Mouse (Mus musculus): ENCODE data around the gene Tmem151a.

The Tmem151a gene

GRCm38 (mm10) chr19:5068570-5069234 lies 16.6 kb downstream of the Tmem151a start:
- DNase-seq (ENCODE audit: extremely low read depth, insufficient read length, low spot score): peak; percentile 28

- DNase-seq (ENCODE audit: extremely low read depth, insufficient read length, low spot score): no peak
Observed at GRCm38 (mm10) chr19:5067867-5068569, 17.3 kb downstream of the Tmem151a start, which contains the start of gene Cd248. Cd248 (plus strand) TSS chr19:5068078.

GRCm38 (mm10) chr19:5067040-5067799 lies 18.1 kb downstream of the Tmem151a start:
- no peak for DNase-seq (ENCODE audit: extremely low read depth, insufficient read length, low spot score)

GRCm38 (mm10) chr19:5065104-5065503 lies 20.2 kb downstream of the Tmem151a start:
- DNase-seq (ENCODE audit: extremely low read depth, insufficient read length, low spot score): no peak

- peak; percentile 47 for DNase-seq (ENCODE audit: extremely low read depth, insufficient read length, low spot score)
Observed at GRCm38 (mm10) chr19:5062446-5062845, 22.9 kb downstream of the Tmem151a start.

DNA sequence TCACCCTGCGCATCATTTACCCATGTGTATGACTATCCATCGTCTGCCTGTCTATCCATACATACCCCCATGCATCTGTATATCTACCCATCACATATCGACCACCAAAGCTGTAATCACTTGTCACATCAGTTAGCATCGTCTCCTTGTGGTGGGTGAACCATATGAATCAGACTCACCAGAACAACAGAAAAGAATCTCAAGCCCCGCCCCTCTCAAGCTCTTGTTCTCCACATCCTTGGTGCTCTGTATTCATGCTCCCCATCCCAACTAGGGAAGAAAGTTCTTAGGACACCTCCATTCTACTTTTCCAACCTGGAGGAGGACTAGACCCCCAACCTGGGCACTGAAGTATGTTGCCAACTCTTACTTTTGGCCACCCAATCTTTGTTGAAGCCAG lies 23.3 kb downstream of the Tmem151a start:
- no peak for DNase-seq (ENCODE audit: extremely low read depth, insufficient read length, low spot score)

DNA sequence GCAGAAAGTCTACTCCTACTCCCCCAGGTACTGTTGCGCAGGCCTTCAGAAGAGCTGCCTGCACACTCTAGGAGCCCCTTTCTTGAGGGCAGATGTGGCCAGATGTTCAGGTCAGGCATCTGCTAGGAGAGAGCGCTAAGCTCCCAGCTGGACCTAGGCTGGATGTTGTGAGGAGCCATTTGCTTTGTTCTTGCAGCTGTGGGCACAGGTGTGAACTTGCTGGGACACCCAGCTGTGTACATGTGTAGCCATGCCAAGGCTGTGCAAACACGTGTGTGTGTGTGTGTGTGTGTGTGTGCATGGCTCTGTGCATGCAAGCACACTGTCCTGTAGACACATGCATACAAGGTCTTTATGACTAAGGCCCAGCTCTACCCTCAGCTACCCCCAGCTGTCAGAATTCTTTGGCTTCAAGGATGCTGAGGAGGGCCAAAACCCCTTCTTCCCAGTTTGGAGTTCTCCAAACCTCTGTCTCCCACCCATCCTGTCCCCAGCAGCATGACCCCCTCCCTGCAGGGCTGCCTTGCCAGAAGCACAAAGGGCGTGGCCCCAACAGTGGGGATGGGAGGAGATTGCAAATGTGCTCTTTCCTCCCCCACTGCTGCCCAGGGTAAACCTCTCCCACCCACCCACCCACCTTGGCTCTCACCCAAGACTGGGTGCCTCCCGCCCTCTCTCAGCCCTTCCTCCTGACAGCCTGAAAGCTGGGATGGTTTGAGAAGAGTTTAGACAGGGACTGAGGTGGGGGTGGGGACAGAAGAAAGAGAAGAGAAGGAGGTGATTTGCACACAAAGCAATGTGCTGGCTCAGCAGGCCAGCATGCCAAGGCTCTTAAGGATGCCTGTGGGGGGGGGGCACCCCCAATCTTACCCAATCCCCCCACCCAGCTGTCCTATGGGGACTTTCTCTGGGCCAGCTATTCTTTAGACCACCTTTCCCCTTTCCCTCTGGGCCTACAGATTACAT lies 24.7 kb downstream of the Tmem151a start:
- DNase-seq (ENCODE audit: extremely low read depth, insufficient read length, low spot score): no peak

DNA sequence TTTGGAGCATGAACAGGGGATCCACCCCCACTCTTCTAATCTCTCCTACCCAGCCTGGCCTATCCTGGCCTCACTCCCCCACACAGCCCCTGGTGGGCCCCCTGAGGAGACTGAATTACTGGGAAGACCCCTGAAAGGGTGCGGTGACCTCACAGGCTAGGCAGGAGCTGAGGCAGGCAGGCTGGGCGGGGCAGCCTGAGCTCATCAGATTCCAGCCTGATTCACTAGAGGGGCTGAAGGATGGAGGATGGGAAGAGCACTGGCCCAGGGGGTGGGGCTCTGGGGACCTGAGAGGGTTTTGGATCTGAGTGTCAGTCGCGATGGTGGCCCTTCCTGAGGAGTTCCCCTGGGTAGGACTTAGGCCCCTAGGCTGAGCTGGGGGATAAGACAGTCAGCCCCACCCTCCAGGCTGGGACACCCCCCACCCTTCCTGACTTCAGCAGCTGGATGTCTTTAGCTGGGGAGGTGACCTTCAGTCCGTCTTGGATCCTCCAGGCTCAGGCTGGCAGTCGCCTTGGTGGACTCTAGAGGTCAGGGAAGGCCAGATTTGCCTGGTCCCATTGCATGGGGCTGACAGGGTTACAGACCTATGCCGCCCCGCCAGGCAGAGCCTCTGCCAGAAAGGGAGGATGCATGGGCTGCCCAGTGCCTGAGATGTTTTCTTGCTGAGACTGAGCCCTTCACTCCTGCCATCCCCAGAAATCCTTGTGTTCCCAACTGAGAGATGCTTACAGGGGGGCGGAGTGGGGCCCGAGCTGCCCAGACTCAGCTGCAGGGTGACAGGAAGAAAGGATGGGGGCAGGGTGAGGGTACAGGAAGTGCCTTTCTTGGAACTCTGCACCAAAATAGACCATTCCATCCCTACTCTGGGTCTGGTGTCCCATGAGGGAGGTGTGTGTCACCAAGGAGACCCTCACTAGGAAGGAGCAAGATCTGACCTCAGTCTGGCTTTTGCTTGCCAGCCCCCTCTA lies 26.2 kb downstream of the Tmem151a start:
- DNase-seq (ENCODE audit: extremely low read depth, insufficient read length, low spot score): peak; percentile 63

- peak; percentile 58 for DNase-seq (ENCODE audit: extremely low read depth, insufficient read length, low spot score)
Observed at GRCm38 (mm10) chr19:5057876-5058775, 27.2 kb downstream of the Tmem151a start.

DNA sequence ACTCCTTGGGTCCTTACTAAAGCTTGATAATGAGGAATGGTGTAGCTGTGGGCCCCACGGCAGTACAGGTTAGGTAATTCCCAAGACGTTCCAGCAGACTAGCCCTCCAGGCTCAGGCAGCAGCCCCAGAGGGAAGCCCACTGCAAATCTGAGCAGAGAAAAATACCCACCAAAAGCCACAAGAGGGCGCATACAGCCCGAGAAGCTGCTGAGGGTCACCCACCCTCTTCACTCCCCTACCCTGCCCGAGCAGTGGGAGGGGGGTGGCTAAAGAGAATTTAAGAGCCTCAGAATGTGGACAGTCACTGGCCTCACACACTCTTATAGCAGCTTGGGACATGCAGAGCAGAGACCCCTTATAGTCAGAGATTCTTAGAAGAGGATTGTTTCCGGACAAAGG lies 29.1 kb downstream of the Tmem151a start:
- DNase-seq (ENCODE audit: extremely low read depth, insufficient read length, low spot score): no peak

DNA sequence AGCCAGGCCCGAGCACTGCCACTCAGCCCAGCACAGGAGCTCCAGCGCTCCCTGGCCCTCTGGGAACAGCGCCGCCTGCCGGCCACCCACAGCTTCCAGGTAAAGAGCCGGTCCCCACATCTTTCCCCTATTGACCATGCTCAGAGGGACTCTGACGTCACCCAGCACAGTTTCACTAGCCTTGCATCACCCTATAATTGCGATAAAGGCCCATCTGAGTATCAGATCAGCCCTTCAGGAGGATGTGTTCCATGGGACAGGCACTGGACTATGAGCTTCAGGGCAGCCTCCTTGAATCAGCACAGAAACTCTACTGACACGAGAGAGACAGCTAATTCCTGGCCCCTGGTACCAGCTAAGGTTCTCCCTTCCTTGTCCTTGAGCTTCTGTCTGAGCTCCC lies 31.4 kb downstream of the Tmem151a start:
- peak; percentile 83 for DNase-seq (ENCODE audit: extremely low read depth, insufficient read length, low spot score)

DNA sequence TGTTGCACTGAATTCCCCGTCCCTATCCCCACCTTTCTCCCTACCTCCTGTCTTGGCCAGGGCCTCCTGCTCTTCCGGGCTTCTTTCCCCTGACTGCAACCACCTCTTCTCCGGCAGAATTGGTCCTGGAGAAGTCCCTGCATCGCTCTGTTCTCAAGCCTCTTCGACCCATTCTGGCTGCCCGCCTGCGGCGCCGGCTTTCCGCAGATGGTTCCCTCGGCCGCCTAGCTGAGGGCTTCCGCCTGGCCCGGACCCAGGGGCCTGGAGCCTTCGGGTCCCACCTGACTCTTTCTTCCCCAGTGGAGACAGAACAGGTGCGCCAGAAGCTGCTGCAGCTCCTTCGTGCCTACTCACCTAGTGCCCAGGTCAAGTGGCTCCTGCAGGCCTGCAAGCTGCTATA lies 32.5 kb downstream of the Tmem151a start:
- DNase-seq (ENCODE audit: extremely low read depth, insufficient read length, low spot score): no peak

DNA sequence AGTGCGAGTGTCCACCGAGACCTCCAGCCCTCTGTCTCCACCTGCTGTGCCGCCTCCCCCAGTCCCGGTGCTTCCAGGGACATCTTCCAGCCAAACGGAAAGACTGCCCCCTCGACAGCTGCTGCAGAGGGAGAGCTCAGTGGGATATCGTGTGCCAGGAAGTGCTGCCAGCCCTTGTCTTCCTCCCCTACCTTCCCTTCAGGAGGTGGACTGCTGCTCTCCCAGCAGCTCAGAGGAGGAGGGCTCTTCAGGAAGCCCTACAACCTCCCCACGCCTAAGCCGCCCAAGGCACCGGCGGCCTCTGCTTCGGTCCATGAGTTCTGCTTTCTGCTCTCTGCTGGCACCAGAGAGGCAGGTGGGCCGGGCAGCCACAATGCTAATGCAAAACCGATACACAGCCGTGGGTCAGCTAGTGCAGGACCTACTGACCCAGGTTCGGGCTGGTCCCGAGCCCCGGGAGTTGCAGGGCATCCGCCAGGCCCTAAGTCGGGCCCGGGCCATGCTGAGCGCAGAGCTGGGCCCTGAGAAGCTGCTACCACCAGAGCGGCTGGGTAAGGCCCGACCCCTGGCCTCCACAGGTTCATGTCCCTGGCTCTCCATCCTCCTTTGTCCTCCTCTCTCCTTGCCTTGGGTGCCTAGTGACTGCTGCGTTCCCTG lies 33.0 kb downstream of the Tmem151a start:
- DNase-seq (ENCODE audit: extremely low read depth, insufficient read length, low spot score): peak; percentile 51

GRCm38 (mm10) chr19:5051515-5051914 lies 33.8 kb downstream of the Tmem151a start:
- DNase-seq (ENCODE audit: extremely low read depth, insufficient read length, low spot score): peak; percentile 34

- DNase-seq (ENCODE audit: extremely low read depth, insufficient read length, low spot score): no peak
Observed at GRCm38 (mm10) chr19:5051031-5051430, 34.3 kb downstream of the Tmem151a start.

DNA sequence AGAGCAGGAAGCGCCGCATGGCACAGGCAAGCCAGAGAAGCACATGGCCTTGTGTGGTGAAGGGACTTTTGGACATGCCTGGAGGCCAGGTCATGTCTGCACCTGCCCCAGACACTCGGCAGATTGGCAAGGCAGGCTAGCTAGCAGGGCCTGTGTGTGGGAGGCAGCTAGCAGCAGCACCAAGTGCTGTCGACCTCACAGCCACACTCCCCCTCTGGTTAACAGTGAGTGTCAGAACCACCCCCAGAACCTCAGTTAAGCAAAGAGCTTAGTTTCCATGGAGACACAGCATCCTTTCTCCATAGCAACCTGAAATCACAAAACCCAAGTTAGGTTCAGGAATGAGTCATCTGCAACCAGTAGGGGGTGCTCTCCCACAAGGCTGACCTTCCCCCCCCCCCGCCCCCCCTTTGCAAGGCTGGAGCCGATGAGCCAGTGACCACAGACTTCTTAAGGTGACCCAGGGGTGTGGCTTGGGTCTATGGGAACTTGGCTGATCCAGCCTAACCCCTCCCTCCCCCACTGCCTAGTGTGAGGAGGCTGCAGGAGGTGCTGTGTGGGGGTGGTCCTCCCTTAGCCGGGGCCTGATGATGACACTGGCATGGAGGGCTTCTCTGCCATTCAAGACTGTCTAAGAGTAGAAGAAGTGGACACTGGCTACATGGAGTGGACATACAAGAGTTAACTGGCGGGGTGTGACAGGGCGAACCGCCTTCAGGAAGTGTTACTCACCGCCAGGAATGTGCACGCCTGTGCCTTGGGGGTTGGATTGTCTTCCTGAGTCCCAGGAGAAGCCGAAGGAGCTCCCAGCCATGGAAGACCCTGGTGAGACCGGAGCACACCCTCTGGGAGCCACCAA lies 35.1 kb downstream of the Tmem151a start, which contains the start of gene Rin1:
Rin1 (plus strand) TSS at position 435 of the 859 bp plus-strand sequence.
- peak; percentile 98 for DNase-seq (ENCODE audit: extremely low read depth, insufficient read length, low spot score)

- DNase-seq (ENCODE audit: extremely low read depth, insufficient read length, low spot score): no peak
Observed at GRCm38 (mm10) chr19:5049325-5049724, 36.0 kb downstream of the Tmem151a start.

All from 3134 (cell line).